Mouse (Mus musculus) olfactory bulb, adult 2 months (tissue): ENCODE measurements around the gene Kcna4. TPM values are rescaled to one million over a fixed set of nuclear protein-coding genes. Genes with fewer than 3 reads are reported as not detected.
A peak's percentile ranks its signal among the peaks of the same experiment; 100 is the strongest.

Experiments used
- H3K27ac ChIP-seq: fragments of 200-500 bp; 2 replicates; pipeline ENCODE4 v1.5.1; 2012; ENCODE audit warnings: low read depth, low read length; ENCODE audit not compliant: insufficient read depth
- H3K4me1 ChIP-seq: fragments of 200-500 bp; 2 replicates; pipeline ENCODE4 v1.6.1; 2012; ENCODE audit warnings: low read length; ENCODE audit not compliant: control insufficient read depth, insufficient read depth
- H3K4me3 ChIP-seq: fragments of 200-500 bp; 2 replicates; pipeline ENCODE4 v1.5.1; 2012; ENCODE audit warnings: mild to moderate bottlenecking, low read depth, low read length, moderate library complexity; ENCODE audit not compliant: insufficient read depth
- CTCF ChIP-seq: fragments of 200-500 bp; IDR thresholded peaks from 2 replicates; pipeline ENCODE4 v1.5.1; 2012; ENCODE audit warnings: low read depth, mild to moderate bottlenecking, low read length, moderate library complexity; ENCODE audit not compliant: insufficient read depth
- POLR2A ChIP-seq: fragments of 200-500 bp; IDR thresholded peaks from 2 replicates; pipeline ENCODE4 v1.6.1; 2012; ENCODE audit warnings: mild to moderate bottlenecking, low read depth, low read length, moderate library complexity; ENCODE audit not compliant: insufficient read depth
- WGBS: fragments of 180-500 bp; shearing (Covaris S2); methylation state at CpG from one replicate; pipeline ENCODE4 v1.1.7; 2018; 5-methylcytosine and 5-hydroxymethylcytosine counted together
- polyA plus RNA-seq: library from polyadenylated mRNA; stranded (reverse); fragments of >200 nt; gene quantifications from 2 replicates; pipeline ENCODE4 v1.2.4, GENCODE M21; 2012; ENCODE audit warnings: low replicate concordance; ENCODE audit not compliant: missing spikeins, insufficient read depth, insufficient read length

Kcna4 gene
- polyA plus RNA-seq: not detected in 2 replicates

DNA sequence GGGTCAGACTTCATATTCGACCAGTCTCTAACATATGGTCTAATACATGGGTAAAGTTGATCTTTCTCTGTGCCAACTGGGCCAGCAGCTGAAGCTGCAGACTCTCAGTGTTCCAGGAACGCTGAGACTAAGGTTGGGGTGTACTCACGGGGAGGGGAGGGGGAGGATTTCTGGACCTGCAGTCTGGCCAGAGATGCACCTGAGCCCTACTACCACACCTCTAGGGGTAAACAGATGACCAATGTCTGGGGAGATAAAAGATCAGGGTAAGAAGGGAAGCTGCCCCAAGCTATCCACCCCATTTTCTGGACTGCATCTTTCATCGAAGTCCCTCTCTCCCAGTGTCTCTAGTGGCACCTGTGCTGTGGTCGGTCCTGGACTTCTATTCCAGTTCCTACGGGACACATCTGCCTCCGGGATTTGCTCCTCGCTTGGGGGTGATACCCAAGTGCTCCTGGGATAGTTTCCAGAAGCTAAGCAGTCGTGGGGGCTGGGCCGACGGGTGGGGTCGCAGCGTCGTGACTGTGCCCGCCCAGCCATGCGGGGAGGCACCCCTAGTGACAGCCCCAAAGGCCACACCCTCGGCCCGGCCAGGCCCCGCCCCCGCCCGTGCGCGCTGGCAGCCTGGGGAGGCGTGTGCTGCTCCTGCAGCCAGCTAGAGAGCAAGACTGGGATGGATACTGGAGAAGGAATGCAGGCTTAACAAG lies at the start of gene Kcna4:
TSS of gene Kcna4 (plus strand) at position 650 of the 707 bp plus-strand sequence.
- peak within 1 kb of the TSS; percentile 55 for H3K4me3 ChIP-seq
- peak within 1 kb of the TSS; percentile 52 for H3K27ac ChIP-seq
- TF ChIP-seq CTCF (no peak), POLR2A (0 out of 2 replicates have a peak, but pooled peaks have one; percentile 49)
- 4% methylated on average over 24 of the region's 24 CpGs for whole genome bisulfite sequencing
- H3K4me1 ChIP-seq: peaks cover 10% of the 10 kb centered on the region

- TF ChIP-seq CTCF (no peak), POLR2A (no peak)
- Histone ChIP-seq H3K4me1 (no peaks in the 10 kb centered on the region), H3K4me3 (no peak overlapping the region), H3K27ac (no peak overlapping the region)
- 78% methylated on average over 3 of the region's 3 CpGs for WGBS
These were observed 32.3 kb upstream of the Kcna4 start for GRCm38 (mm10) chr2:107258091-107258490.

DNA sequence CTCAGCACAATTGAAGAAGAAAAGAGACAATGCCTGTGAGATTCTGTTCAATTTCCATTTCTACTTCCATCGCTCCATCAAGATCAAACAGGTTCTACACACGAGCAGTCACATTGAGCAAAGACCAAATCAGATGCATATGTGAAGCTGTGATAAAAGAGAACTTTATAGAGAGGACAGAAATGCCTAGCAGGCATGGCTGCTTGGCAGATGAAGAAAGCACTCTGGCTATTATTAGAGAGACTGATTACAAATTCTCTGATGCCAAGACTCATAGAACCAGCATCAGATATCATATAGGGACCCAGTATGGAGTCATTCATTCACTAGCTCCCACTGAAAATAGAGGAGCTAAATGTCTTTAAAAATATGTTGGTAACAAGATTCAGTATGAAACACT lies 24.2 kb upstream of the Kcna4 start:
- Histone ChIP-seq H3K4me3 (no peak overlapping the region), H3K27ac (no peak overlapping the region), H3K4me1 (no peaks in the 10 kb centered on the region)
- no peak for TF ChIP-seq CTCF
- 71% methylated on average over 2 of the region's 2 CpGs for WGBS

DNA sequence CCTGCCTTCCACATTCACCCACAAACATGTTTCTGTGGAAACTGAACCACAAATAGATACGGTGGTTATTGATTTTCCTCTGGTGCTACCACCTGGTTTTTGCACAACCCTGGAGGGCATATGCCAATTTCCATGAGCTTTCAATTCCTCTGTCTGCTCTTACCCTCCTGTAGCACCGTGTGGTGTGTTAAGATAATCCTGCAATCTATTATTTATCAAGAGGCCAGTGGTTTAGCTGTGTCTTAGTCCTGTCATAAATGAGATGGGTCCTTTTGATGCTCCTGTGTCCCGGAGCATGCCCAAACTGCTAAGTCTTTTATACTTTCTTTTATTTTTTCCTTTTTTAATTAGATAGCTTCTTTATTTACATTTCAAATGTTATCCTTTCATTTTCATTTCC lies 20.4 kb upstream of the Kcna4 start:
- Histone ChIP-seq H3K4me3 (no peak overlapping the region), H3K4me1 (no peaks in the 10 kb centered on the region), H3K27ac (no peak overlapping the region)
- TF ChIP-seq CTCF: no peak
- 65% methylated on average over 3 of the region's 3 CpGs for WGBS

- H3K4me3 ChIP-seq: peak overlapping the region; percentile 55
- H3K4me1 ChIP-seq: peaks cover 12% of the 10 kb centered on the region
- TF ChIP-seq CTCF (no peak), POLR2A (no peak; the same call in 1 of the 2 replicates)
- WGBS: under 1% methylated on average over 12 of the region's 12 CpGs
- peak overlapping the region; percentile 52 for H3K27ac ChIP-seq
These were observed 219 bp downstream of the Kcna4 start for GRCm38 (mm10) chr2:107290697-107291019.

GRCm38 (mm10) chr2:107291142-107291541 lies 703 bp downstream of the Kcna4 start:
- H3K4me1 ChIP-seq: peaks cover 17% of the 10 kb centered on the region
- peak overlapping the region; percentile 55 for H3K4me3 ChIP-seq
- WGBS: 2% methylated on average over 16 of the region's 16 CpGs
- H3K27ac ChIP-seq: peak overlapping the region; percentile 52
- TF ChIP-seq CTCF (no peak), POLR2A (no peak)

DNA sequence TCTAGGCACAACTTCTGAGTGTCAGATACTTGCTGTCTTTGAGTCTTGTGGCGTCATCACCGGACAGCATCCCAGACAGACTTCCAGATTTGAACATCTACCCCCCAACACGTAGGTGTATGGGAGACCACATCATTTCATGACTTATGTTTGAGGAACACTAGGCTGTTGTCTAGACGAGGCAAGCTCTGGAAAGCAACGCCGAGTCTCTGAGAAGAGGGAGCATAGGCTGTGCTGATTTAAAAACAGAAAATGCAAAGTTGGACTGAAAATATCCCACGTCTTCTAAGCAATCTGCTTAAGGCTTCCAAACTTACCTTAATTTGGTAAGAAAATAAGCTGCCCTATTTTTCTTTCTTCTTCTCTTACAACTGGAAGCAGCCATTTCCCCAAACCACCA lies 4.1 kb downstream of the Kcna4 start:
- peaks cover 19% of the 10 kb centered on the region for H3K4me1 ChIP-seq
- no peak overlapping the region for H3K4me3 ChIP-seq
- WGBS: 86% methylated on average over 7 of the region's 7 CpGs
- no peak overlapping the region for H3K27ac ChIP-seq
- TF ChIP-seq CTCF: no peak
- no peak for TF ChIP-seq POLR2A

DNA sequence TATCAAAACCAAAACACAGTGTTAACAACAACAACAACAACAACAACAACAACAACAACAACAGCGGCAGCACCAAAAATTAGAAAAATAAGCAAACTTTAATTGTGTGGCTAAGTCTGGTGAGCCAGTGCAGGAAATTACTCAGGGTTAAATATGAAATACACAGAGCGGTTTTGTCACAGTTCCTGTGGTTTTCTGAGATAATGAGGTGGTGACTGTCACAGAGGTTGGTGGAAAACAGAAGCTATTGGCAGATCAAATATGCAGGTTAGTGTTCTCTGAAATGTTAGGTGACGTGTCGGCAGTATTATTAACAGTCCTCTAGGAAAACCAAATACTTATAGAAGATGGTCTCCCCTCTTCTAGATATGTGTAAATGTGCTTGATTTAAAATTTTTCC lies 11.4 kb downstream of the Kcna4 start:
- 90% methylated on average over 4 of the region's 4 CpGs for WGBS
- Histone ChIP-seq H3K4me3 (no peak overlapping the region), H3K4me1 (no peaks in the 10 kb centered on the region), H3K27ac (no peak overlapping the region)
- TF ChIP-seq CTCF (no peak), POLR2A (no peak)

GRCm38 (mm10) chr2:107304707-107305106 lies 14.3 kb downstream of the Kcna4 start:
- 37% methylated on average over 3 of the region's 3 CpGs for WGBS
- Histone ChIP-seq H3K4me3 (no peak overlapping the region), H3K4me1 (no peaks in the 10 kb centered on the region), H3K27ac (no peak overlapping the region)
- TF ChIP-seq CTCF (no peak), POLR2A (no peak)

DNA sequence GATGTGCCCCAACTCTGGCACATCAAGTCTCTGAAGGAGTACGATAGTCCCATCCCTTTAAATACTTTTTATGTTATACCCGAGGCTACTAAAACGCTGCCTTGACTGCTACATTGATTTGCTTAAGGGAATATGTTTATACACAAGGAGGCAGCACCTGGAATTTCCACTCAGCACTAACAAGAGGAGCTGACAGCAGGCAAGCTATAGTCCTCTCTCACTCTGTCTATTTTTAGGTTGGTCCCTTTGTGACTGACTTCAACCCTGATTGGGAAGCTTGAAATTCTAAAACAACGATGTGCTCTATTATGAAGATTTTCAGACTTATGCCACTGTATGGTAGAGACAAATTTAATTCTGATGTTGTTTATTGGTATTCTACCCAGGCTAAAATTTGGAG lies 15.6 kb downstream of the Kcna4 start:
- Histone ChIP-seq H3K4me3 (no peak overlapping the region), H3K4me1 (no peaks in the 10 kb centered on the region), H3K27ac (no peak overlapping the region)
- 44% methylated on average over 4 of the region's 4 CpGs for WGBS
- TF ChIP-seq POLR2A (no peak), CTCF (no peak)

DNA sequence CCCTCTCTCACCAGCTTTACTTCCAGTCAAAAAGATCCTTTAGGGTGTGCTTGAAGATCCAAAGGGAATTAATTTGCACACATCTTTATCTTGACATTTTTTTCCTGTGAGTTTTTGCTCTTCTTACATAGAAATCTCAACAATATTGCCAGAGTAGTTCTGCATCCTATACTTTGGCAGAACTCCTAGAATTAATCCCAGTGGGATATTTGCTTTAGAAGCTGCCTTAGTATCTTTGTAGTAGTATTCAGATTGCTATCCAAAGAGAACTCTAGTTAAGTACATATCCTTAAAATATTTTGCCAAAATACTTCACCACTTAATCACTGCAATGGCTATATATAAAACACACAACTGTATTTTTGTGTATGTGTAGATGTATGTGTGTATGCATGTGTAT lies 28.2 kb downstream of the Kcna4 start:
- no peak for TF ChIP-seq POLR2A
- no peak for TF ChIP-seq CTCF
- Histone ChIP-seq H3K4me1 (no peaks in the 10 kb centered on the region), H3K27ac (no peak overlapping the region), H3K4me3 (no peak overlapping the region)
